Mouse (Mus musculus): Measurements from ENCODE around the gene Slc8a2.

Gene Slc8a2

GRCm38 (mm10) chr7:16172586-16173140, 43.0 kb downstream of the Slc8a2 start:
- DNase-seq = no peak

GRCm38 (mm10) chr7:16173146-16173545, 43.5 kb downstream of the Slc8a2 start:
- no peak for DNase-seq

DNA sequence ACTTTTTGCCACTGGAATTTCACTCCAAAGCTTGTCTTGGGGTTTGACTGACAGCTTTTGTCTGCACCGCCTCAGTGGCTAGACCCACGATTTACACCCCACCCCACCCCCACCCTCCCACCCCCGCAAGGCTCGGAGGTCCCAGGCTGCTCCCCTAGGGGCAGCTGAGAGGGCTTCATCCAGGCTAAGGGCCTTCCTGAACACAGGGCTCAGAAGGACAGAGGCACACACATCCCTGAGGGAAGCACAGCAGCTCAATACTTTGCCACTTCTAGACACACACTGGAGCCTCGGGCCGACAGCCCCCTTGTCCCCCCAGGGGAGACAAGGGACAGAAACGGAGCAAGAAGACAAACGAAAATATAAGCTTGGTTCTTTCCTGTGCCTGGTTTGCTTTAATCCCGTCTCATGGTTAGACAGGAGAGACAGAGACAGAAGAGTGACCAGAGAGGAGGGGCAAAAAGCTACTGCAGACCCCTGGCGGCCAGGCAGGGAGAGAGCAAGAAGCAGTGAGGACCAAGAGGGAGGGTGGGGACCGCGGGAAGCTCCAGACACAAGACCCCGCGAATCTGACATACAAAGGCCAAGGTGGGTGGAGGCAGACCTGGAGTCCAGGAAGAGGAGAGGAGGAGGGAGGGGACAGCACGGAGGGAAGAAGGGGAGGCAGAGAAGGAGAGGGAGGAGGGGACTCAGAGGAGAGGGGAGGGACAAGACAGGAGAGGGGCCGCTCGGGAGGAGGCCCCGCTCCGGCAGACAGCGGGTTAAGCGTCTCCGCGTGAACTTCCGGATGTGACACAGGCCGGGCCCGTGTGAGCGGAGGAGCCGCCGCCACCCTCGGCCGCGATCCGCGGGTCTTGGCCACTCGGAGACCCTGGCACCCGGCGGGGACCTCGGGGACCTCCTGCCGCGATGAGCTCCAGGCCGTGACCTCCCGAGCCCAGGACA, 45.2 kb downstream of the Slc8a2 start, which contains the start of gene Meis3:
Gene Meis3, plus strand, starts transcription at position 494 of the 945 bp plus-strand sequence.
- DNase-seq = peak; percentile 87

GRCm38 (mm10) chr7:16175542-16175931, 45.9 kb downstream of the Slc8a2 start:
- no peak for DNase-seq

- DNase-seq = no peak
These were observed 48.5 kb downstream of the Slc8a2 start for GRCm38 (mm10) chr7:16178114-16178513.

DNA sequence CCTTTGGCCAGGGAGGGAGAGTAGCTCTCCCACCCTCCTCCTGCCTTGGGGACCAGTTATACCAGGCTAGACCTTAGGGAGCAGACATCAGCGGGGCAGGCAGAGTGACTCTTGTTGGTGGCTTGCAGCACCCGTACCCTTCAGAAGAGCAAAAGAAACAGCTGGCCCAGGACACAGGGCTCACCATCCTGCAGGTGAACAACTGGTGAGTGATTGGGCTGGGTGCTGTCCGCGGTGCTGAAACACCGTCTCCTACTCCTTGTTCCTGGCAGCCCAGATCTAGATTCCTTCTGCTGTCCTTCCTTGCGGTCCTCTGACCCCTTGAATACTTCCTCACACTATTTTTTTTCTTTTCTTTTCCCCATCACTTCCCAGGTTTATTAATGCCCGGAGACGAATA, 54.0 kb downstream of the Slc8a2 start:
- peak; percentile 29 for DNase-seq

DNA sequence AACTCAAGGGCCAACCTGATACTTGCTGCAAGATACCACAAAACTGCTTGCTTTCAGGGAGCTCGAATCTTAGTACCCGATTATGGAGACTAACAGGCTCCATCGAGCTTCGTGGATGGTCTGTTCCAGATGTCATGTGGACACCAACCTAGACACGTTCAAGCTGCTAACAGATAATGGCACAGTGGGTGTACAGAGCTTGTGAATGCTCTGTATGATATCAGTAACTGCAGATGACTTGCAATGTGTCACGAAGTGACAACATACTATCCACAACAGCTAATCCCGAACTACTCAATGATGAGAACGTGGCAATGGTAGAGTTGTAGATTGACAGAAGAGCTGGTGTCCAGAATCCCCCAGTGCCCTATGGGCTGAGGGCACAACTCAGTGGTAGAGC, 57.9 kb downstream of the Slc8a2 start:
- DNase-seq = no peak

GRCm38 (mm10) chr7:16192315-16192714, 62.7 kb downstream of the Slc8a2 start:
- peak; percentile 81 for DNase-seq

GRCm38 (mm10) chr7:16193702-16194101, 64.1 kb downstream of the Slc8a2 start:
- DNase-seq = no peak

DNA sequence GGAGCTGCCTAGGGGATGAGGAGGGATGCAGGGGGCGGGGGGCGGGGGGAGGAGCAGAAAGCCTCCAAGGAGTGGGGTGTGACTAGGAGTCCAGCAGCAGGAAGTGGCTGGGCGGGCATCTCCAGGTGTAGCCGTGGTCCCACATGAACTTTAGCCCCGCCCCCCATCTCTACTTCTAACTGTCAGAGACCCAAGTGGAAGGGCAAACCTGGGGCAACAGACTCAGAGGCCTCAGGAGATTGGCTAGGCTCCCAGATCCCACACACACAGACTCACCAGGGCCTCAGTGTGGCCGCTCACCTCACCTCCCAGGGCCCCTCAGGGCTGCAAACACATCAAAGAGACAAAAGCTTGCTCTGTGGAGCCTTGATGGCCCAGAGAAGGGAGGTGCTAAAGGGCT, 67.0 kb downstream of the Slc8a2 start:
- no peak for DNase-seq

DNA sequence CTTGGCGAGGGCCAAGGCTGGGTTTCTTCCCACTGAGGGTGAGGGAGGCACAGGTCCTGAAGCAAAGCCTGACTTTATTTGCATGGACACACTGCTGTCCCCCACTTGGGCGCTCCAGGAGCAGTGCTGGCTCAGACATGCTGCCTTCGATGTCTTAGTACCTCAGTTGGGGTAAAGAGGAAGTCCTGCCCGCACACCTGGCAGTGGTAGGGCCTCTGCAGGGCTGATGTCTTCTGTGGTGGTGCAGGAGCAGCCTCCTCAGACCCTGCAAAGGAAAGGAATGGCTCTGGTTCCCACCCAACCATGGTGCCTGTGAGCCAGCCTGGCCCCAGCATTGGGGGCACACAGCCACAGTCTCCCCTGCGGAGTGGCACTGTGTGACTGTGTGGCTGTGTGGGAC, 67.5 kb downstream of the Slc8a2 start:
- no peak for DNase-seq

GRCm38 (mm10) chr7:16198540-16198939, 68.9 kb downstream of the Slc8a2 start:
- DNase-seq = no peak

DNA sequence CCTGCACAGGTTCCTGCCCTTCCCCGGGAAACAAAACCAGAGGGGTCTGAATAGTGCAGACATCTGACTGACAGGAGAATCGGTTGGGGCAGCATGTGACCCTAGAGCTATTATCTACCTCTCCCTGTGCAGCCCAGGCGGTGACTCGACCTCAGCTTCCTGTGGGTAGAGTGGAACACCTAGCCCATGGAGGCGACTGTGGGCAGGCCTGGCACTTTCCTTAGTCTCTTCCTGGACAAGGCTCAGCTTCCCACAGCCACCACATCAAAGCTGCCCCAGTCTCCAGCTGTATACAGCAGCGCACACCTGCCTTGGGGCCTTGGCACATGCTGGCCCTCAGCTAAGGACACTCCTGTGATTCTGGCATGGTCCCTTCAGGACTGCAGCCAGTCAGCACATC, 71.5 kb downstream of the Slc8a2 start:
- DNase-seq = no peak

DNA sequence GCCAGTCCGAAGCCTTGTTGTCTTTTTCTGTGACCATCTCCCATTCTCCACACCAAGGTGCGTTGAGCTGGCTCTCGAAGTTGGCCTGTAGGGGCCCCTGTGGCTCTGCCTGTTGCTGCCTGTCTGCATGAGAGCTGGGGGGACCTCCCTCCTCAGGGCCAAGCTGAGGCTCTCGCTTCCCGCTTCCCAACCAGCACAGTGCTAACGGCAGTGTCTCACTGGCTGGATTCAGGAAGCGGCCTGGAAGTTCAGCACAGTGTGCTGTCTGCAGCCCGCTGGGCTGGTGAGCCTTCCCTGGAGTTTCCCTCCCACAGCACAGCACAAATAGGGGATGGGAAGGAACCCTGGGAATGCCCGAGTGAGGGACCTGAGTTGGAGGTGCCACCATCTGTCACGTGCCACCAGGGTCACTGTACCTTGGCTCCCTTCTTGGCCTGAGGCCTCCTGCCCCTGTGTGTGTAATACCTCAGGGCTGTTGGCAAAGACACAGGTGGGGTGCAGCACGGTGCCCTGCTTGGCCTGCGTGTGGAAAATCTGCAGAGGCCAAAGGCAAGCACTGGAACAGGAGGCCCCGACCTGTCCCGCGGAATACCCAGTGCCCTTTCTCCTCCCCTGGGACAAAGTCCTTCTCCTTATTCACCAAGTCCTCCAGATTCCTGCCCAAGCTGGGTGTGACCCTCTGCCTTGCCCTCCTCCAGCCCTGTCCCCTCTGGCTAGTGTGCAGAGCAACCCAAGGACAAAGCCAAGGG, 73.3 kb downstream of the Slc8a2 start:
- no peak for DNase-seq

- no peak for DNase-seq
These were observed 73.9 kb downstream of the Slc8a2 start for GRCm38 (mm10) chr7:16203505-16203903.

- DNase-seq = no peak
These were observed 75.2 kb downstream of the Slc8a2 start for GRCm38 (mm10) chr7:16204791-16205190.

- DNase-seq = no peak
These were observed 77.5 kb downstream of the Slc8a2 start for GRCm38 (mm10) chr7:16207076-16207475.

DNA sequence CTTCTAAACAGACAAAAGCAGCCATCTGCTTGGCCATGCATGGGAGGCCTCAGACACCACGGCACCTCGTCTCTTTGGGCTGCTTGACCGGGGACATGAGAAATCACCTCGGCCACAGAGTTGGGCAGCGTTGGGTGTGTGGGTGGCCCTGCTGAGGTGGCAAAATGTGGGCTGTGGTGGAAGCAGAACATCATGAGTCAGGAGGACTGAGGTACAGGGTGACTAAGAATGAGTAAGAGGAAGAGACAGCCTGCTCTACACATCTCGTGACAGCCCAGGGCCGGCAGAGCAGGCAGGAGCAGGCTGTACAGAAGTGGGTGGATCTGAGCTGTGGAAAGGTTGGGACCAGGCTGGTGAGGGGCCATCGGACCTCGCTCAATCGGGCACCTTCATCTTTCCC, 77.9 kb downstream of the Slc8a2 start:
- no peak for DNase-seq

- DNase-seq = no peak
These were observed 79.4 kb downstream of the Slc8a2 start for GRCm38 (mm10) chr7:16208781-16209665.
